Mouse (Mus musculus) liver, embryonic 12.5 days (tissue): ENCODE data around the gene Isoc2a. TPM values are rescaled to one million over a fixed set of nuclear protein-coding genes. Genes with fewer than 3 reads are reported as not detected.

Source experiments
- ATAC-seq: fragments of 200-750 bp; cut with Nextera tagmentation; 2 replicates; pipeline ENCODE4 v1.8.0; 2017; ENCODE audit warnings: moderate number of reproducible peaks, mild to moderate bottlenecking, moderate library complexity
- H3K27ac ChIP-seq: fragments of 300-500 bp; sonication (generic); 2 replicates; pipeline ENCODE4 v1.5.1; 2016; ENCODE audit warnings: mild to moderate bottlenecking
- H3K27me3 ChIP-seq: fragments of 300-500 bp; sonication (generic); replicated peaks from 2 replicates; pipeline ENCODE4 v1.6.1; 2016; ENCODE audit warnings: mild to moderate bottlenecking, moderate library complexity
- H3K36me3 ChIP-seq: fragments of 300-500 bp; sonication (generic); 2 replicates; pipeline ENCODE4 v1.6.1; 2016; ENCODE audit warnings: mild to moderate bottlenecking, moderate library complexity
- H3K4me1 ChIP-seq: fragments of 300-500 bp; sonication (generic); 2 replicates; pipeline ENCODE4 v1.6.1; 2016
- H3K4me2 ChIP-seq: fragments of 300-500 bp; sonication (generic); 2 replicates; pipeline ENCODE4 v1.6.1; 2016; ENCODE audit warnings: mild to moderate bottlenecking, moderate library complexity
- H3K4me3 ChIP-seq: fragments of 300-500 bp; sonication (generic); 2 replicates; pipeline ENCODE4 v1.5.1; 2016; ENCODE audit warnings: mild to moderate bottlenecking, moderate library complexity
- H3K9ac ChIP-seq: fragments of 300-500 bp; sonication (generic); 2 replicates; pipeline ENCODE4 v1.6.1; 2016; ENCODE audit warnings: mild to moderate bottlenecking, moderate library complexity
- H3K9me3 ChIP-seq: fragments of 300-500 bp; sonication (generic); replicated peaks from 2 replicates; pipeline ENCODE4 v1.6.1; 2016; ENCODE audit warnings: mild to moderate bottlenecking, moderate library complexity
- WGBS: fragments of 180-500 bp; shearing (Covaris S2); methylation state at CpG from one replicate; pipeline ENCODE4 v1.1.7; 2016; ENCODE audit not compliant: insufficient replicate concordance; 5-methylcytosine and 5-hydroxymethylcytosine counted together
- polyA plus RNA-seq: library from polyadenylated mRNA; unstranded; fragments of >200 nt; fragmentation: Nextera tagmentation; extraction: Ambion mirVana; gene quantifications from 2 replicates; pipeline ENCODE4 v1.2.1, GENCODE M21; 2016

Isoc2a gene
- polyA plus RNA-seq, 1 experiment from 2014 or later = 0.95 TPM

DNA sequence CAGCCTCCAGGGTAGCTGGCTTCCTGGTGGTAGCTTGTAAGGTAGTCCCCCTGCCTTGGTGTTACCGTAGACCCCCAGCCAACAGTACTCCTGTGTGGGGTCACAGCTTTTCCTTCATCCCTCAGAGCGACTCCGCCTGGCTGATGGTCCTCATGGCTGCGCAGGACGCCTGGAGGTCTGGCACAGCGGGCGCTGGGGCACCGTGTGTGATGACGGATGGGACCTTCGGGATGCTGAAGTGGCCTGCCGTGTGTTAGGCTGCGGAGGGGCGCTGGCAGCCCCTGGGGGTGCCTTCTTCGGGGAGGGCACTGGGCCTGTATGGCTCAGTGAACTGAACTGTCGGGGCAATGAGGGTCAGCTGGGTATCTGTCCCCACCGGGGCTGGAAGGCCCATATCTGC is 49.9 kb downstream of the Isoc2a start:
- 65% methylated on average over 16 of the region's 16 CpGs for WGBS
- Histone ChIP-seq H3K9ac (no peak overlapping the region), H3K4me1 (peaks cover 32% of the 10 kb centered on the region), H3K27me3 (peaks cover 68% of the 10 kb centered on the region), H3K27ac (no peak overlapping the region), H3K4me3 (no peak overlapping the region), H3K36me3 (no peaks in the 10 kb centered on the region), H3K4me2 (no peak overlapping the region), H3K9me3 (no peaks in the 10 kb centered on the region)
- no peak for ATAC-seq

DNA sequence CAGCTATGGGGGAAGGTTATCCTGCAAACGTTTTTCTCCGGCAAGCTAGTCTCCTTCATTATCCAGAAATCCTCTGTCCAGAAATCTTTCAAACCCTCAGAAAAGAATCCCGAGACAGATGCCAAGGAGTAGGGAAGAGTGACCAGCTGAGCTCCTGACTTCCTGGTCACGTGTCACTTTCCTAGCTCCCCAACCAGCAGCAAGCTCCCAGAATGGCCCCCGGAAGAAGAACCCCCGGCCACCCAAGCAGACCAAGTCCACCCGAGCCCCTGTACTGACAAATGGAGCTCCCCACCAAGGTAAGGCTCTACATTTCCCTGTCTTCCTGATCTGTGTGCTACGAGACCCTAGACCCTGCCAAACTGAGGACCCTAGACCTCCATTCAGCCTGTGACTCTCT is 50.8 kb downstream of the Isoc2a start:
- peaks cover 59% of the 10 kb centered on the region for H3K27me3 ChIP-seq
- no peak overlapping the region for H3K4me3 ChIP-seq
- no peak overlapping the region for H3K4me2 ChIP-seq
- no peak overlapping the region for H3K9ac ChIP-seq
- WGBS = 49% methylated on average over 8 of the region's 8 CpGs
- no peak overlapping the region for H3K27ac ChIP-seq
- ATAC-seq = no peak
- H3K4me1 ChIP-seq = peaks cover 27% of the 10 kb centered on the region
- no peaks in the 10 kb centered on the region for H3K36me3 ChIP-seq
- H3K9me3 ChIP-seq = no peaks in the 10 kb centered on the region

DNA sequence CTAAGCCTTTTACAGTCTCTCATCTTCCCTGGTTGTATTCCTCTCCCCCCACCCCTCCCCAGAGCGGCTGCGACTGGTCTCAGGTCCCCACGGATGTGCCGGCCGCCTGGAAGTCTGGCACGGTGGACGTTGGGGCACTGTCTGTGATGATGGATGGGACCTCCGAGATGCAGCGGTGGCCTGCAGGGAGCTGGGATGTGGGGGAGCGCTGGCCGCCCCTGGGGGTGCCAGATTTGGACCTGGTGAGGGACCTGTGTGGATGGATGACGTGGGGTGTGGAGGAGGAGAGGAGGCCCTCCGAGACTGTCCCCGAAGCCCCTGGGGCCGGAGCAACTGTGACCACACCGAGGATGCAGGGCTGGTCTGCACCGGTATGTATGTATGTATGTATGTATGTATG is 51.4 kb downstream of the Isoc2a start:
- H3K27ac ChIP-seq = no peak overlapping the region
- H3K4me3 ChIP-seq = no peak overlapping the region
- peaks cover 56% of the 10 kb centered on the region for H3K27me3 ChIP-seq
- no peaks in the 10 kb centered on the region for H3K9me3 ChIP-seq
- WGBS = 67% methylated on average over 17 of the region's 17 CpGs
- peaks cover 21% of the 10 kb centered on the region for H3K4me1 ChIP-seq
- no peak overlapping the region for H3K4me2 ChIP-seq
- no peaks in the 10 kb centered on the region for H3K36me3 ChIP-seq
- H3K9ac ChIP-seq = no peak overlapping the region
- no peak for ATAC-seq

DNA sequence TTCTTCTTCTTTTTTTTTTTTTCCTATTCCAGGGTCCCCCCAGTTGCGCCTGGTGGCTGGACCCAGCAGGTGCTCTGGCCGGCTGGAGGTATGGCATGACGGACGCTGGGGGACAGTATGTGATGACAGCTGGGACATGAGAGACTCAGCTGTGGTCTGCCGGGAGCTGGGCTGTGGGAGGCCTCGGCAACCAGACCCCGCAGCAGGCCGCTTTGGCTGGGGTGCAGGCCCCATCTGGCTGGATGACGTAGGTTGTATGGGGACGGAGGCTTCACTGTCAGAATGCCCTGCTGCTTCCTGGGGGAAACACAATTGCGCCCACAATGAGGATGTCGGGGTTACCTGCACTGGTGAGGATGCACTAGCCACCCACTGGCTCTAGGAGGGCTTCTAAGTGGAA is 56.1 kb downstream of the Isoc2a start:
- H3K9me3 ChIP-seq = no peaks in the 10 kb centered on the region
- no peak overlapping the region for H3K9ac ChIP-seq
- WGBS = 54% methylated on average over 12 of the region's 12 CpGs
- H3K27ac ChIP-seq = no peak overlapping the region
- H3K4me1 ChIP-seq = no peaks in the 10 kb centered on the region
- no peaks in the 10 kb centered on the region for H3K36me3 ChIP-seq
- ATAC-seq = no peak
- H3K4me2 ChIP-seq = no peak overlapping the region
- peaks cover 13% of the 10 kb centered on the region; the same call in 1 of the 2 replicates for H3K27me3 ChIP-seq
- no peak overlapping the region for H3K4me3 ChIP-seq

DNA sequence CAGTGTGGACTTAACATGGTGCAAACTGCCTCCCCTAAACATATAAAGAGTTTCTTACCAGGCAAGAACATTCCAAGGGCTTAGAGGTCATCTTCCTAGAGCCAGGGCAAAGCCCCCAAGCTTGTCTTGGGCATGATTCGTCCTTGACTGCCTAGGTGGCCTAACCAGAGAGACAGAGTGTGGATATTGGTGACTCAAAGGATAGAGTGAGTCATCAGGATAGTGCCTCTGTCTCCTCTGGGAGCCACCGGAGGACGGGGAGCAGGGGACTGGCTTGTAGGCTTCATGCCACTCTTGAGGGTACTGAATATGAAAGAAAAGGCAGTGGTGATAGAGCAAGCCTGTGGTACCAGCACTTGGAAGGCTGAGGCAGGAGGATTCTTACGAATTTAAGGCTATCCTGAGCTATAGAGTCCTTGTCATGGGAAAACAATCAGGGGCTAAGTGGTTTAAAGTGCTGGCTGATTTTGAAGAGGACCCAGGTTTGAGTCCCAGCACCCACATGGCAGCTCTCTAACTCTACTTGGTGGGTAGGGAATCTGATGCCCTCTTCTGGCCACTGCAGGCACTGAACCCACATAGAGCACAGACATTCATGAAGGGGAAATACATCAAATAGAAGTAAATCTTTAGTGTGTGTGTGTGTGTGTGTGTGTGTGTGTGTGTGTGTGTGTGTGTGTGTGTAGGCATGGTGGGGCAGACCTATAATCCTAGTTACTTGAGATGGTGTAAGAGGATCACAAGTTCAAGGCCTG is 57.4 kb downstream of the Isoc2a start:
- no peak overlapping the region for H3K4me3 ChIP-seq
- no peak overlapping the region for H3K9ac ChIP-seq
- H3K4me1 ChIP-seq = no peaks in the 10 kb centered on the region
- H3K9me3 ChIP-seq = no peaks in the 10 kb centered on the region
- WGBS = 54% methylated on average over 4 of the region's 4 CpGs
- no peaks in the 10 kb centered on the region for H3K36me3 ChIP-seq
- ATAC-seq = no peak
- no peak overlapping the region for H3K27ac ChIP-seq
- H3K4me2 ChIP-seq = no peak overlapping the region
- peaks cover 7% of the 10 kb centered on the region; the same call in 1 of the 2 replicates for H3K27me3 ChIP-seq

DNA sequence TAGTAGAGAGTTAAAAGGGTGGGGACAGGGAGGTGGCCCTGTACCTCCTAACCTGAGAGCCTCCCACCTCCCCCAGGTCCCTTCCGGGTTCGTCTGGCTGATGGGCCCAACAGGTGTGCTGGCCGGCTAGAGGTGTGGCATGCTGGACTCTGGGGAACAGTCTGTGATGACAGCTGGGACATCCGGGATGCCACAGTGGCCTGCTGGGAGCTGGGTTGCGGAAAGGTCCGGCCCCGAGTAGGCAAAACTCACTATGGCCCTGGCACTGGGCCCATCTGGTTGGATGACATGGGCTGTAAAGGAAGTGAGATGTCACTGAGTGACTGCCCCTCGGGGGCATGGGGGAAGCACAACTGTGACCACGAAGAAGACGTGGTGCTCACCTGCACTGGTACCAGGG is 59.9 kb downstream of the Isoc2a start:
- Histone ChIP-seq H3K4me1 (no peaks in the 10 kb centered on the region), H3K9ac (no peak overlapping the region), H3K36me3 (no peaks in the 10 kb centered on the region), H3K4me3 (no peak overlapping the region), H3K27ac (no peak overlapping the region), H3K27me3 (peaks cover 14% of the 10 kb centered on the region; the same call in 1 of the 2 replicates), H3K4me2 (no peak overlapping the region), H3K9me3 (no peaks in the 10 kb centered on the region)
- 63% methylated on average over 10 of the region's 10 CpGs for WGBS
- ATAC-seq = no peak

DNA sequence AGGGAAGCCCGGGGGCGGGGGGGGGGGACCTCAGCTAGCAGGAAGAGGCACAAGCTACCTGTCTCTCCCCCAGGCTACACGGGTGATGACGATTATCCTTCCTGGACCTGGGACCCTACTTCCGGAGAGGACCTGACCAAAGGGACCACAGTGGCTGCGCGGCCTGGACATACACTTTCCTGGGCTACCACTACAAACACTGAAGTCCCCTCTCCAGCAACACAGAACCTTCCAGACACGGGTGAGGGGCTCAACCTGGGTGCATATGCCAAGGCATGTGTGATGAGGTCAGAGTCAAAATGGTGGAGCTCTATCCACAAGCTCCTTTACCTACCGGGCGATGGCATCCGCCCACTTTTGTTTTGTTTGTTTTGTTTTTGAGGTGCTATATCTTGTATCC is 60.4 kb downstream of the Isoc2a start:
- Histone ChIP-seq H3K27me3 (peaks cover 18% of the 10 kb centered on the region), H3K36me3 (no peaks in the 10 kb centered on the region), H3K4me1 (no peaks in the 10 kb centered on the region), H3K27ac (no peak overlapping the region), H3K9me3 (no peaks in the 10 kb centered on the region), H3K9ac (no peak overlapping the region), H3K4me3 (no peak overlapping the region), H3K4me2 (no peak overlapping the region)
- WGBS = 60% methylated on average over 11 of the region's 11 CpGs
- ATAC-seq = no peak

DNA sequence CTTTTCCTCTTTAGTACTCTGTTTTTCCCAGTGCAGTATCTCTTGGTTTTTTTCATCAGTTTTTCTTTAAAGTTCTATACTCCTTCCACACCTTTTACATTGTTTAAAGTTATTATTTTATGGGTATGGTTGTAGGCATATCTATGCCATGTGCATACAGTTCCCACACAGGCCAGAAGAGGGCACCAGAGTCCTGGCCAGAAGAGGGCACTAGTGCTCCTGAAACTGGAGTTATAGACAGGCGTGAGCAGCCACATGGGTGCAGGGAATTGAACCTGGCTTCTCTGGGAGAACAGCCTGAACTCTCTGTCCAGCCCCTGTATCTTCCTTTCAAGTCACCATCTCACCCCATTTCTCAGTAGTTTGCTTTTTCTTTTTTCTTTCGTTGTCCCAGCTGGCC is 61.5 kb downstream of the Isoc2a start:
- H3K4me2 ChIP-seq = no peak overlapping the region
- WGBS = 15% methylated on average over 2 of the region's 2 CpGs
- H3K4me3 ChIP-seq = no peak overlapping the region
- peaks cover 20% of the 10 kb centered on the region for H3K27me3 ChIP-seq
- no peak for ATAC-seq
- H3K36me3 ChIP-seq = no peaks in the 10 kb centered on the region
- H3K9ac ChIP-seq = no peak overlapping the region
- H3K9me3 ChIP-seq = no peaks in the 10 kb centered on the region
- H3K4me1 ChIP-seq = no peaks in the 10 kb centered on the region
- H3K27ac ChIP-seq = no peak overlapping the region

DNA sequence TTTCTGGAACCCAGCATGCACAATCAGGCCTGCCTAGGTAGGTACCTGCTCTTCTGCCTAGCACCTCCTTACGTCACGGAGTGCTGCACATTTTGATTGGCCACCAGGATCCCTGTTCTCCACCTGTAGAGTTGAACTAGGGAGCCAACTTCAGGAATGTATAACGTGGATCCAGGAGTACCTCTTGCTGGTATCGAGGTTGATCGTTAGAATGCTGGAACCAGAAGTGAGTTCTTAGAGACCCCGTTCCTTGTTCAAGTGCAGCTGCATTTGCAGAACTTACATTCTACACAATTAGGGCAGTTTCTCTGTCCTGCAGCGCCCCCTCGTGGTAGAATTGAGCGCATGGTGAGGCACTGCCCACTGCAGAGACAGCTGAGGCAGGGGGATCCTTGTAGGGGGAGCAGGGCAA is 63.1 kb downstream of the Isoc2a start:
- Histone ChIP-seq H3K36me3 (no peaks in the 10 kb centered on the region), H3K27ac (no peak overlapping the region), H3K4me1 (no peaks in the 10 kb centered on the region), H3K4me3 (no peak overlapping the region), H3K4me2 (no peak overlapping the region), H3K9ac (no peak overlapping the region), H3K27me3 (peaks cover 20% of the 10 kb centered on the region), H3K9me3 (no peaks in the 10 kb centered on the region)
- no peak for ATAC-seq
- 16% methylated on average over 9 of the region's 9 CpGs for WGBS

DNA sequence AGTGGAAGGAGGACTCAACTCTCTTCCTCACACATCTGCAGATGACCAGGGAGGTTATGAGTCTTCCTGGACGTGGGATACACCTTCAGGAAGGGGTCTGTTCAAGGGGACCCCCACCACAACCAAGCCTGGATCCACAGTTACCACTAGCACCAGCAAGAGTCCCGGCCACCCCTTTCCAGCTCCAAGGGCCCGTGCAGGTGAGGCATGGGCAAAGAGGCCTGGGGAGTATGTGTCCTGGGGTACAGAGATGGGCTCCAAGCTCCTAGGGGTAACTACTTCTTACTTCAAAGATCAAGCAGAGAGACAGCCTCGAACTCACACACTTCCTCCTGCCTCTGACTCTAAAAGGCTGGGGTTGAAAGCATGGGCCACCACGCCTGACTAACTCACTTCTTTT is 65.7 kb downstream of the Isoc2a start:
- Histone ChIP-seq H3K4me3 (no peak overlapping the region), H3K27ac (no peak overlapping the region), H3K4me2 (no peak overlapping the region), H3K9me3 (no peaks in the 10 kb centered on the region), H3K4me1 (no peaks in the 10 kb centered on the region), H3K9ac (no peak overlapping the region), H3K36me3 (no peaks in the 10 kb centered on the region), H3K27me3 (peaks cover 22% of the 10 kb centered on the region)
- no peak for ATAC-seq
- 28% methylated on average over 5 of the region's 5 CpGs for WGBS

DNA sequence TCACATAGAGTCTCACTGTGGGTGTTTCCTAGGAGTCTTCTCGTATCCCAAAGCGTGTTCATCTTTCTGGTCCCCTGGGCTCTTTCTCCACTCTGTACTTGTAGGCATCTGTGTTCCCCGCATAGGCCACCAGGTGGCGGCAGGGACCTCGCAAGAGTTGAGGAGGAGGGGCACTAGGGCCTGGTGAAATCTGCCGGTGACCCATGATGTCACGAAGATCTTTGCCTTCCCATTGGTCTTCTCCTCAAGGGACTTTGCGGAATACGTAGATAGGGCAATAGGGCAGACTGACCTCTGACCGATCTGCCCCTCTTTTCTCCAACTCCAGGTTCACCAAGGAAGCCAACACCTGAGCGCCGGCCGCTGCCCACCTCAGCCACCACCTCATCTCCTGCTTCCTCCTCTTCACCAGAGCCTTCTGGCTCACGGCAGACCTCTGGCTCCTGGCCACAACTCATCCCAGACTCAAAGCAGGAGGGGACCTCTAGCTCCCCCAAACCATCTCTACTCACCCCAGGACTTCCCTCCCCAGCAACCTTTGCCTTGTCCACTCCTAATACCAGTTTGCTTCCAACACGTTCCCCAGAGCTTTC is 66.4 kb downstream of the Isoc2a start:
- Histone ChIP-seq H3K4me1 (no peaks in the 10 kb centered on the region), H3K9me3 (no peaks in the 10 kb centered on the region), H3K4me3 (peak overlapping the region; percentile 25), H3K27ac (no peak overlapping the region), H3K36me3 (no peaks in the 10 kb centered on the region), H3K9ac (no peak overlapping the region), H3K27me3 (peaks cover 22% of the 10 kb centered on the region), H3K4me2 (peak overlapping the region; percentile 59)
- WGBS = 11% methylated on average over 15 of the region's 15 CpGs
- peak; percentile 77 for ATAC-seq
